In genomic region chr11:11455037-11455436, GRCm38 (mm10) we compare ENCODE assay signal across 10 mouse cellular contexts. TPM values are rescaled to one million over a fixed set of nuclear protein-coding genes. Genes with fewer than 3 reads are reported as not detected.
DNase-seq lines count a peak whose midpoint lies in the region; ATAC-seq and TF ChIP-seq lines count a peak whose summit lies in the region.
"Had no signal": no experiment of that assay in that cellular context is flagged by ENCODE, and none has a peak within 500 bp of the region (broad histone marks: within the 10 kb centered on the region; RNA-seq: fewer than 3 reads in every experiment).

No protein-coding gene starts in this region.

- intact Hi-C loops in left cerebral cortex, adult 2 months (cut with DNase I), result no loop called here

- no peak overlapping the region for H3K9ac ChIP-seq in liver, postnatal 0 days (replicated peaks)
- H3K9ac ChIP-seq: embryonic facial prominence, embryonic 15.5 days; limb, embryonic 15.5 days; stomach, embryonic 15.5 days had no signal

- no peak overlapping the region for H3K4me3 ChIP-seq in left cerebral cortex, adult 2 months
- no peak overlapping the region for H3K4me3 ChIP-seq in liver, postnatal 0 days (ENCODE audit: low read depth, low read length)
- H3K4me3 ChIP-seq: embryonic facial prominence, embryonic 15.5 days; limb, embryonic 15.5 days; stomach, embryonic 15.5 days had no signal

- no peak for ATAC-seq in liver, postnatal 0 days

- DNase-seq in left cerebral cortex, adult 2 months (ENCODE audit: extremely low spot score in 1 of 2, low spot score in 2 of 2), result no peak
- DNase-seq in left cerebral cortex, adult 11 months (ENCODE audit: low spot score), result no peak
- DNase-seq in ES-CJ7 (ENCODE audit: low read depth, low spot score), result peak; percentile 62
- DNase-seq in brain, embryonic 14.5 days (ENCODE audit: low read depth), result peak; percentile 35
- no peak for DNase-seq in liver, postnatal 0 days
- no peak for DNase-seq in adrenal gland, adult 8-10 months
- DNase-seq in urinary bladder, adult 18-20 months (ENCODE audit: low spot score in 2 of 2), result no peak

- no peak for TF ChIP-seq EP300 in liver, postnatal 0 days (IDR thresholded peaks at IDR 0.05; ENCODE audit: low read depth)

- no peaks in the 10 kb centered on the region for H3K27me3 ChIP-seq in liver, postnatal 0 days (ENCODE audit: insufficient read depth, low read length)
- H3K27me3 ChIP-seq: embryonic facial prominence, embryonic 15.5 days; limb, embryonic 15.5 days; stomach, embryonic 15.5 days had no signal

- peak; percentile 62 for TF ChIP-seq CTCF in left cerebral cortex, adult 2 months (IDR thresholded peaks at IDR 0.05)
- peak; percentile 27; the same call in 1 of the 2 replicates for TF ChIP-seq CTCF in brain, embryonic 14.5 days (IDR thresholded peaks at IDR 0.05; ENCODE audit: borderline replicate concordance, extremely low read depth, insufficient read depth, insufficient read length)
- peak; percentile 66 for TF ChIP-seq CTCF in liver, postnatal 0 days (IDR thresholded peaks at IDR 0.05; ENCODE audit: low read depth)

- no peaks in the 10 kb centered on the region for H3K36me3 ChIP-seq in liver, postnatal 0 days (replicated peaks; ENCODE audit: insufficient read depth, low read length)
- H3K36me3 ChIP-seq: embryonic facial prominence, embryonic 15.5 days; limb, embryonic 15.5 days; stomach, embryonic 15.5 days had no signal

- H3K4me1 ChIP-seq in liver, postnatal 0 days (ENCODE audit: insufficient read depth), result no peaks in the 10 kb centered on the region
- H3K4me1 ChIP-seq: embryonic facial prominence, embryonic 15.5 days; limb, embryonic 15.5 days; stomach, embryonic 15.5 days had no signal

- no peak for TF ChIP-seq POLR2A in brain, embryonic 14.5 days (IDR thresholded peaks at IDR 0.05; ENCODE audit: borderline replicate concordance, extremely low read depth, insufficient read depth, insufficient read length, poor library complexity, severe bottlenecking)

- no peak overlapping the region for H3K27ac ChIP-seq in left cerebral cortex, adult 2 months
- no peak overlapping the region for H3K27ac ChIP-seq in liver, postnatal 0 days (ENCODE audit: low read depth)
- H3K27ac ChIP-seq: embryonic facial prominence, embryonic 15.5 days; limb, embryonic 15.5 days; stomach, embryonic 15.5 days had no signal

- H3K4me2 ChIP-seq in liver, postnatal 0 days (ENCODE audit: low read depth, low read length), result no peak overlapping the region
- H3K4me2 ChIP-seq: embryonic facial prominence, embryonic 15.5 days; limb, embryonic 15.5 days; stomach, embryonic 15.5 days had no signal

- 25% methylated on average over 2 of the region's 2 CpGs for whole genome bisulfite sequencing in liver, postnatal 0 days (ENCODE audit: insufficient replicate concordance)

- H3K9me3 ChIP-seq in liver, postnatal 0 days (ENCODE audit: low read length), result no peaks in the 10 kb centered on the region
- H3K9me3 ChIP-seq: embryonic facial prominence, embryonic 15.5 days; limb, embryonic 15.5 days; stomach, embryonic 15.5 days had no signal

RNA-seq across cellular contexts. Expression of gene Spata48, which starts 6.9 kb away (rescaled TPM):
- 1 to 10 TPM in 1 of 2 experiments, not detected in 1; 1.7 TPM for total RNA-seq in left cerebral cortex, adult 2 months (2021)
- polyA plus RNA-seq in brain, embryonic 14.5 days (2012; rRNA removed), result 0.35 and 0.48 TPM in 2 replicates
- polyA plus RNA-seq in liver, postnatal 0 days (2015; fragmentation: Nextera tagmentation; extraction: Ambion mirVana), result 0.89 and 1.3 TPM in 2 replicates
- total RNA-seq in adrenal gland, adult 8-10 months (2022), result 1 to 10 TPM in 2 of 4 experiments, under 1 TPM in 2; 0.40 to 1.5 (median 1.1) TPM

RNA-seq across cellular contexts. Expression of gene Zpbp, which starts 7.2 kb away (rescaled TPM):
- total RNA-seq in left cerebral cortex, adult 2 months (2021), result 1 to 10 TPM; 1.1 to 1.2 TPM
- polyA plus RNA-seq in brain, embryonic 14.5 days (2012; rRNA removed), result 0.32 and 0.36 TPM in 2 replicates
- 0.13 and 0.15 TPM in 2 replicates for polyA plus RNA-seq in liver, postnatal 0 days (2015; fragmentation: Nextera tagmentation; extraction: Ambion mirVana)
- under 1 TPM; 0.29 to 0.70 (median 0.46) TPM for total RNA-seq in adrenal gland, adult 8-10 months (2022)

Comparison
In these comparisons a context has a peak if more than half of its experiments do, and no peak if none do; other contexts are left out.
1. DNase-seq: peak in ES-CJ7 (single experiment) and brain, embryonic 14.5 days (single experiment); none in left cerebral cortex, adult 2 months (0 of 2), left cerebral cortex, adult 11 months (single experiment), liver, postnatal 0 days (single experiment), adrenal gland, adult 8-10 months (single experiment) and urinary bladder, adult 18-20 months (0 of 2).
2. Peak in every context shown above with its lines, with median percentiles within 50 percentile points of each other: CTCF ChIP-seq.